Comparison of ENCODE assay signal across 8 mouse cellular contexts in the genomic region with DNA sequence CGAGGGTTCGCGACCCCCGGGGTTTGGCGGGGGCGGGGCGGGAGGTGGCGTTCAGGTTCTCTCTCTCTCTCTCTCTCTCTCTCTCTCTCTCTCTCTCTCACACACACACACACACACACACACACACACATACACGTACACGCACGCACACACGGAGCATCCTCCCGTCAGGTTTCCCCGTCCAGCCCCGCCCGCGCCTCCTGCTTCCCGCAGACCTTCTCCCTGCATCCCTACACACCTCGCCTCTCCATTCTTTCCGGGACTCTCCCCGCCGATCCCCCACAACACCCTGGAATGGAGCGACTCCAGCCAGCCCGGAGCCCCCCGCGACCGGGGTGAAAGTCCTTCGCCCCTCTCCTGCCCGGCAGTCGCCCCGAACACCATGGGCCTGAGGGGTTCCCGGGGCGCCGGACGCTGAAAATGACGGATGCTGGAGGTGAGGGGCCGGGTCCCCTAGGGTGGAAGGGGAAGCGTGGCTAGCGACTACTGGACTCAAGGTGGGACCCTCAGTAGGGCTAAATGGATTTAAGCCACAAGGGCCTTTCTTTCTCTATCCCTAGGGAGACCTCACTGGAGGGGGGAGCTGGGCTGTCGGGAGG. TPM values are rescaled to one million over a fixed set of nuclear protein-coding genes. Genes with fewer than 3 reads are reported as not detected.
DNase-seq lines count a peak whose midpoint lies in the region; ATAC-seq lines count a peak whose summit lies in the region.

No protein-coding gene starts in this region.

- no peaks in the 10 kb centered on the region for H3K27me3 ChIP-seq in heart, embryonic 10.5 days (ENCODE audit: insufficient read depth, poor library complexity, severe bottlenecking)
- no peaks in the 10 kb centered on the region for H3K27me3 ChIP-seq in heart, embryonic 14.5 days (ENCODE audit: control insufficient read depth, insufficient read depth, low read length)
- peaks cover 3% of the 10 kb centered on the region; the same call in 1 of the 2 replicates for H3K27me3 ChIP-seq in liver, embryonic 13.5 days
- no peaks in the 10 kb centered on the region for H3K27me3 ChIP-seq in stomach, embryonic 15.5 days (replicated peaks)

- peaks cover 16% of the 10 kb centered on the region for H3K36me3 ChIP-seq in heart, embryonic 10.5 days
- H3K36me3 ChIP-seq in heart, embryonic 14.5 days (ENCODE audit: control insufficient read depth, insufficient read depth, low read length), result peaks cover 11% of the 10 kb centered on the region
- peaks cover 34% of the 10 kb centered on the region for H3K36me3 ChIP-seq in liver, embryonic 13.5 days
- peaks cover 3% of the 10 kb centered on the region; the same call in 1 of the 2 replicates for H3K36me3 ChIP-seq in stomach, embryonic 15.5 days

- H3K27ac ChIP-seq in heart, embryonic 10.5 days, result peak overlapping the region; percentile 94
- peak overlapping the region; percentile 19 to 87; a peak in 2 of 4 replicates for H3K27ac ChIP-seq in heart, embryonic 14.5 days (replicated peaks in 1 of 2; ENCODE audit: control insufficient read depth in 1 of 2, insufficient read depth in 1 of 2, low read depth in 2 of 2, low read length in 2 of 2)
- H3K27ac ChIP-seq in liver, embryonic 13.5 days, result peak overlapping the region; percentile 100
- peak overlapping the region; percentile 92 for H3K27ac ChIP-seq in stomach, embryonic 15.5 days

- H3K4me2 ChIP-seq in heart, embryonic 14.5 days (ENCODE audit: low read length), result peak overlapping the region; percentile 92
- H3K4me2 ChIP-seq in liver, embryonic 13.5 days, result peak overlapping the region; percentile 83
- H3K4me2 ChIP-seq in stomach, embryonic 15.5 days, result peak overlapping the region; percentile 83

- ATAC-seq in heart, embryonic 14.5 days (ENCODE audit: insufficient number of reproducible peaks, insufficient read depth, low FRiP score, low read depth), result no peak
- no peak for ATAC-seq in liver, embryonic 13.5 days (ENCODE audit: low read depth)
- no peak for ATAC-seq in stomach, embryonic 15.5 days (ENCODE audit: insufficient read depth, low FRiP score, low read depth)

- intact Hi-C loops in heart, postnatal 25 days (cut with DNase I), result no loop called here

- peak overlapping the region; percentile 80 for H3K4me3 ChIP-seq in heart, embryonic 10.5 days
- H3K4me3 ChIP-seq in heart, embryonic 14.5 days (ENCODE audit: control insufficient read depth in 1 of 2, insufficient read depth in 1 of 2, low read depth in 1 of 2, low read length in 2 of 2), result peak overlapping the region; percentile 64 to 67
- H3K4me3 ChIP-seq in liver, embryonic 13.5 days (replicated peaks), result peak overlapping the region; percentile 89
- H3K4me3 ChIP-seq in stomach, embryonic 15.5 days (replicated peaks), result peak overlapping the region; percentile 71

- peaks cover 73% of the 10 kb centered on the region for H3K4me1 ChIP-seq in heart, embryonic 10.5 days
- peaks cover 27 to 30% of the 10 kb centered on the region in 2 experiments for H3K4me1 ChIP-seq in heart, embryonic 14.5 days (ENCODE audit: control insufficient read depth in 2 of 2, insufficient read depth in 2 of 2, low read length in 2 of 2)
- peaks cover 79% of the 10 kb centered on the region for H3K4me1 ChIP-seq in liver, embryonic 13.5 days (replicated peaks)
- H3K4me1 ChIP-seq in stomach, embryonic 15.5 days, result peaks cover 40% of the 10 kb centered on the region; the same call in 1 of the 2 replicates

- H3K9me3 ChIP-seq in heart, embryonic 10.5 days, result no peaks in the 10 kb centered on the region
- H3K9me3 ChIP-seq in heart, embryonic 14.5 days (ENCODE audit: control insufficient read depth, low read length), result no peaks in the 10 kb centered on the region
- H3K9me3 ChIP-seq in liver, embryonic 13.5 days (replicated peaks), result no peaks in the 10 kb centered on the region
- no peaks in the 10 kb centered on the region for H3K9me3 ChIP-seq in stomach, embryonic 15.5 days

- no peak for DNase-seq in heart, embryonic 10.5 days (ENCODE audit: low spot score)
- DNase-seq in heart, postnatal 25 days (ENCODE audit: low spot score), result no peak
- DNase-seq in urinary bladder, postnatal 14 days (ENCODE audit: low spot score), result peak; percentile 41
- no peak for DNase-seq in urinary bladder, postnatal 4 days (ENCODE audit: low spot score in 2 of 2)
- DNase-seq in liver, embryonic 13.5 days, result no peak
- DNase-seq in gastrocnemius, postnatal 25 days, result no peak

- H3K9ac ChIP-seq in heart, embryonic 14.5 days (ENCODE audit: low read length), result peak overlapping the region; percentile 83
- peak overlapping the region; percentile 99 for H3K9ac ChIP-seq in liver, embryonic 13.5 days
- peak overlapping the region; percentile 60 for H3K9ac ChIP-seq in stomach, embryonic 15.5 days

- under 1% methylated on average over 37 of the region's 40 CpGs for WGBS in heart, embryonic 10.5 days
- 2% methylated on average over 32 of the region's 40 CpGs for WGBS in heart, embryonic 14.5 days
- WGBS in liver, embryonic 13.5 days (ENCODE audit: insufficient replicate concordance), result 0% methylated on average over 32 of the region's 40 CpGs
- WGBS in stomach, embryonic 15.5 days, result under 1% methylated on average over 34 of the region's 40 CpGs

RNA-seq across cellular contexts. Expression of a gene that starts 0.6 kb away (rescaled TPM):
- 15.1 and 18.8 TPM in 2 replicates for polyA plus RNA-seq in heart, embryonic 10.5 days (2016; fragmentation: Nextera tagmentation; extraction: Ambion mirVana)
- 1 to 10 TPM; 1.2 to 1.5 TPM for total RNA-seq in heart, postnatal 25 days (2021)
- polyA plus RNA-seq in heart, embryonic 14.5 days (2014; fragmentation: Nextera tagmentation; extraction: Ambion mirVana), result 8.5 and 10.1 TPM in 2 replicates
- 35.4 and 36.3 TPM in 2 replicates for polyA plus RNA-seq in liver, embryonic 13.5 days (2015; fragmentation: Nextera tagmentation; extraction: Ambion mirVana)
- 19.8 and 21.1 TPM in 2 replicates for polyA plus RNA-seq in stomach, embryonic 15.5 days (2015; fragmentation: Nextera tagmentation; extraction: Ambion mirVana)
- total RNA-seq in gastrocnemius, postnatal 25 days (2021), result under 1 TPM; 0.61 to 0.80 TPM

RNA-seq across cellular contexts. Expression of a gene that starts 19.4 kb away (rescaled TPM):
- polyA plus RNA-seq in heart, embryonic 10.5 days (2016; fragmentation: Nextera tagmentation; extraction: Ambion mirVana), result 8.5 and 12.5 TPM in 2 replicates
- total RNA-seq in heart, postnatal 25 days (2021), result 10 to 100 TPM; 45.5 to 52.6 TPM
- 8.1 and 8.6 TPM in 2 replicates for polyA plus RNA-seq in heart, embryonic 14.5 days (2014; fragmentation: Nextera tagmentation; extraction: Ambion mirVana)
- 10.0 and 10.6 TPM in 2 replicates for polyA plus RNA-seq in liver, embryonic 13.5 days (2015; fragmentation: Nextera tagmentation; extraction: Ambion mirVana)
- 10.3 TPM in 2 replicates for polyA plus RNA-seq in stomach, embryonic 15.5 days (2015; fragmentation: Nextera tagmentation; extraction: Ambion mirVana)
- total RNA-seq in gastrocnemius, postnatal 25 days (2021), result 10 to 100 TPM; 21.8 to 30.0 TPM

RNA-seq across cellular contexts. Expression of a gene that starts 30.9 kb away (rescaled TPM):
- polyA plus RNA-seq in heart, embryonic 10.5 days (2016; fragmentation: Nextera tagmentation; extraction: Ambion mirVana), result 27.4 and 41.1 TPM in 2 replicates
- 100 to 1,000 TPM; 377 to 397 TPM for total RNA-seq in heart, postnatal 25 days (2021)
- polyA plus RNA-seq in heart, embryonic 14.5 days (2014; fragmentation: Nextera tagmentation; extraction: Ambion mirVana), result 112 and 113 TPM in 2 replicates
- 5.8 and 8.6 TPM in 2 replicates for polyA plus RNA-seq in liver, embryonic 13.5 days (2015; fragmentation: Nextera tagmentation; extraction: Ambion mirVana)
- polyA plus RNA-seq in stomach, embryonic 15.5 days (2015; fragmentation: Nextera tagmentation; extraction: Ambion mirVana), result 30.2 and 35.1 TPM in 2 replicates
- total RNA-seq in gastrocnemius, postnatal 25 days (2021), result 100 to 1,000 TPM; 351 to 396 TPM

RNA-seq across cellular contexts. Expression of a gene that starts 34.1 kb away (rescaled TPM):
- polyA plus RNA-seq in heart, embryonic 10.5 days (2016; fragmentation: Nextera tagmentation; extraction: Ambion mirVana), result 12.5 and 25.8 TPM in 2 replicates
- total RNA-seq in heart, postnatal 25 days (2021), result 100 to 1,000 TPM; 142 to 163 TPM
- polyA plus RNA-seq in heart, embryonic 14.5 days (2014; fragmentation: Nextera tagmentation; extraction: Ambion mirVana), result 34.6 and 36.7 TPM in 2 replicates
- polyA plus RNA-seq in liver, embryonic 13.5 days (2015; fragmentation: Nextera tagmentation; extraction: Ambion mirVana), result 0.21 and 0.28 TPM in 2 replicates
- polyA plus RNA-seq in stomach, embryonic 15.5 days (2015; fragmentation: Nextera tagmentation; extraction: Ambion mirVana), result 0.17 and 0.27 TPM in 2 replicates
- total RNA-seq in gastrocnemius, postnatal 25 days (2021), result 100 to 1,000 TPM; 255 to 276 TPM

RNA-seq across cellular contexts. Expression of a gene that starts 42.8 kb away (rescaled TPM):
- 0.22 TPM in 1 of 2 replicates, not detected in the other for polyA plus RNA-seq in heart, embryonic 10.5 days (2016; fragmentation: Nextera tagmentation; extraction: Ambion mirVana)
- total RNA-seq in heart, postnatal 25 days (2021), result not detected
- polyA plus RNA-seq in heart, embryonic 14.5 days (2014; fragmentation: Nextera tagmentation; extraction: Ambion mirVana), result 0.24 TPM in 2 replicates
- not detected in 2 replicates for polyA plus RNA-seq in liver, embryonic 13.5 days (2015; fragmentation: Nextera tagmentation; extraction: Ambion mirVana)
- not detected in 2 replicates for polyA plus RNA-seq in stomach, embryonic 15.5 days (2015; fragmentation: Nextera tagmentation; extraction: Ambion mirVana)
- not detected for total RNA-seq in gastrocnemius, postnatal 25 days (2021)
